Mouse (Mus musculus): Measurements from ENCODE around the gene Fam163a. TPM values are rescaled to one million over a fixed set of nuclear protein-coding genes. Genes with fewer than 3 reads are reported as not detected.

Fam163a gene
- total and polyA plus RNA-seq, 2 experiments from 2014 or later, result 3.5 to 3.7 TPM

GRCm38 (mm10) chr1:156218573-156218972 is 13.7 kb upstream of the Fam163a start:
- Histone ChIP-seq H3K4me3 (ENCODE audit: low read length) (no peak overlapping the region), H3K9me3 (ENCODE audit: low read length) (no peaks in the 10 kb centered on the region), H3K27me3 (ENCODE audit: insufficient read depth, low read length) (no peaks in the 10 kb centered on the region), H3K36me3 (ENCODE audit: insufficient read depth, low read length) (no peaks in the 10 kb centered on the region), H3K9ac (replicated peaks; ENCODE audit: low read length) (no peak overlapping the region), H3K27ac (no peak overlapping the region), H3K4me1 (ENCODE audit: insufficient read depth, low read length) (no peaks in the 10 kb centered on the region), H3K4me2 (ENCODE audit: low read depth, low read length) (no peak overlapping the region)
- DNase-seq (ENCODE audit: low spot score) (no peak), ATAC-seq (no peak)
- no peak for TF ChIP-seq CTCF (IDR thresholded peaks at IDR 0.05; ENCODE audit: low read depth)
- WGBS, result 81% methylated on average over 2 of the region's 2 CpGs

GRCm38 (mm10) chr1:156217941-156218340 is 13.1 kb upstream of the Fam163a start:
- 65% methylated on average over 8 of the region's 8 CpGs for WGBS
- no peak for ATAC-seq
- no peak overlapping the region for H3K4me3 ChIP-seq (ENCODE audit: low read length)

GRCm38 (mm10) chr1:156217393-156217792 is 12.6 kb upstream of the Fam163a start:
- no peak overlapping the region for H3K9ac ChIP-seq (replicated peaks; ENCODE audit: low read length)
- no peak overlapping the region for H3K4me2 ChIP-seq (ENCODE audit: low read depth, low read length)
- WGBS, result 72% methylated on average over 3 of the region's 3 CpGs
- DNase-seq (ENCODE audit: low spot score) (no peak), ATAC-seq (no peak)
- H3K4me1 ChIP-seq (ENCODE audit: insufficient read depth, low read length), result no peaks in the 10 kb centered on the region
- no peak for TF ChIP-seq CTCF (IDR thresholded peaks at IDR 0.05; ENCODE audit: low read depth)
- no peaks in the 10 kb centered on the region for H3K9me3 ChIP-seq (ENCODE audit: low read length)
- H3K27ac ChIP-seq, result no peak overlapping the region
- no peak overlapping the region for H3K4me3 ChIP-seq (ENCODE audit: low read length)
- no peaks in the 10 kb centered on the region for H3K36me3 ChIP-seq (ENCODE audit: insufficient read depth, low read length)
- H3K27me3 ChIP-seq (ENCODE audit: insufficient read depth, low read length), result no peaks in the 10 kb centered on the region

More at GRCm38 (mm10) chr1:156217941-156218340, 13.1 kb upstream of the Fam163a start:
- no peaks in the 10 kb centered on the region for H3K27me3 ChIP-seq (ENCODE audit: insufficient read depth, low read length)
- TF ChIP-seq CTCF (IDR thresholded peaks at IDR 0.05; ENCODE audit: low read depth), result no peak
- H3K9me3 ChIP-seq (ENCODE audit: low read length), result no peaks in the 10 kb centered on the region
- H3K36me3 ChIP-seq (ENCODE audit: insufficient read depth, low read length), result no peaks in the 10 kb centered on the region
- no peak overlapping the region for H3K27ac ChIP-seq
- DNase-seq (ENCODE audit: low spot score), result no peak
- no peak overlapping the region for H3K4me2 ChIP-seq (ENCODE audit: low read depth, low read length)
- H3K9ac ChIP-seq (replicated peaks; ENCODE audit: low read length), result no peak overlapping the region
- H3K4me1 ChIP-seq (ENCODE audit: insufficient read depth, low read length), result no peaks in the 10 kb centered on the region

GRCm38 (mm10) chr1:156216249-156216648 is 11.4 kb upstream of the Fam163a start:
- WGBS, result 69% methylated on average over 4 of the region's 4 CpGs
- no peak for ATAC-seq
- no peak overlapping the region for H3K9ac ChIP-seq (replicated peaks; ENCODE audit: low read length)
- no peaks in the 10 kb centered on the region for H3K36me3 ChIP-seq (ENCODE audit: insufficient read depth, low read length)
- DNase-seq (ENCODE audit: low spot score), result no peak
- no peak overlapping the region for H3K4me3 ChIP-seq (ENCODE audit: low read length)
- TF ChIP-seq CTCF (IDR thresholded peaks at IDR 0.05; ENCODE audit: low read depth), result no peak
- H3K4me1 ChIP-seq (ENCODE audit: insufficient read depth, low read length), result no peaks in the 10 kb centered on the region
- no peaks in the 10 kb centered on the region for H3K9me3 ChIP-seq (ENCODE audit: low read length)
- H3K27me3 ChIP-seq (ENCODE audit: insufficient read depth, low read length), result no peaks in the 10 kb centered on the region
- no peak overlapping the region for H3K27ac ChIP-seq
- no peak overlapping the region for H3K4me2 ChIP-seq (ENCODE audit: low read depth, low read length)

- 88% methylated on average over 8 of the region's 8 CpGs for WGBS
- no peaks in the 10 kb centered on the region for H3K36me3 ChIP-seq (ENCODE audit: insufficient read depth, low read length)
- no peak for DNase-seq (ENCODE audit: low spot score)
Measured at GRCm38 (mm10) chr1:156214651-156215050, 9.8 kb upstream of the Fam163a start.

GRCm38 (mm10) chr1:156212923-156213322 is 8.1 kb upstream of the Fam163a start:
- Histone ChIP-seq H3K36me3 (ENCODE audit: insufficient read depth, low read length) (no peaks in the 10 kb centered on the region), H3K4me2 (ENCODE audit: low read depth, low read length) (no peak overlapping the region), H3K27me3 (ENCODE audit: insufficient read depth, low read length) (no peaks in the 10 kb centered on the region), H3K9me3 (ENCODE audit: low read length) (no peaks in the 10 kb centered on the region), H3K4me1 (ENCODE audit: insufficient read depth, low read length) (no peaks in the 10 kb centered on the region), H3K9ac (replicated peaks; ENCODE audit: low read length) (no peak overlapping the region), H3K4me3 (ENCODE audit: low read length) (no peak overlapping the region), H3K27ac (no peak overlapping the region)
- no peak for TF ChIP-seq CTCF (IDR thresholded peaks at IDR 0.05; ENCODE audit: low read depth)
- ATAC-seq (no peak), DNase-seq (ENCODE audit: low spot score) (no peak)
- 91% methylated on average over 5 of the region's 5 CpGs for WGBS

More at GRCm38 (mm10) chr1:156214651-156215050, 9.8 kb upstream of the Fam163a start:
- Histone ChIP-seq H3K4me3 (ENCODE audit: low read length) (no peak overlapping the region), H3K9me3 (ENCODE audit: low read length) (no peaks in the 10 kb centered on the region), H3K27me3 (ENCODE audit: insufficient read depth, low read length) (no peaks in the 10 kb centered on the region), H3K4me1 (ENCODE audit: insufficient read depth, low read length) (no peaks in the 10 kb centered on the region), H3K9ac (replicated peaks; ENCODE audit: low read length) (no peak overlapping the region), H3K27ac (no peak overlapping the region), H3K4me2 (ENCODE audit: low read depth, low read length) (no peak overlapping the region)
- TF ChIP-seq CTCF (IDR thresholded peaks at IDR 0.05; ENCODE audit: low read depth), result no peak
- ATAC-seq, result no peak

- TF ChIP-seq CTCF (IDR thresholded peaks at IDR 0.05; ENCODE audit: low read depth), result peak; percentile 31; the same call in 1 of the 2 replicates
- H3K4me2 ChIP-seq (ENCODE audit: low read depth, low read length), result no peak overlapping the region
- DNase-seq (ENCODE audit: low spot score) (no peak), ATAC-seq (peak; percentile 49; the same call in 1 of the 2 replicates)
- H3K27me3 ChIP-seq (ENCODE audit: insufficient read depth, low read length), result peaks cover 7% of the 10 kb centered on the region
- H3K4me1 ChIP-seq (ENCODE audit: insufficient read depth, low read length), result no peaks in the 10 kb centered on the region
- no peaks in the 10 kb centered on the region for H3K9me3 ChIP-seq (ENCODE audit: low read length)
- H3K4me3 ChIP-seq (ENCODE audit: low read length), result no peak overlapping the region
- no peaks in the 10 kb centered on the region for H3K36me3 ChIP-seq (ENCODE audit: insufficient read depth, low read length)
- H3K9ac ChIP-seq (replicated peaks; ENCODE audit: low read length), result no peak overlapping the region
- H3K27ac ChIP-seq, result no peak overlapping the region
- 35% methylated on average over 6 of the region's 6 CpGs for WGBS
Measured at GRCm38 (mm10) chr1:156211809-156212317, 7.0 kb upstream of the Fam163a start.

All from hindbrain, postnatal 0 days (tissue).